Mouse (Mus musculus): ENCODE data around the gene Ramp2. TPM values are rescaled to one million over a fixed set of nuclear protein-coding genes. Genes with fewer than 3 reads are reported as not detected.

The Ramp2 gene
- total RNA-seq (2021) = 100 to 1,000 TPM in 1 of 2 experiments, 10 to 100 TPM in 1; 80.9 to 123 TPM

DNA sequence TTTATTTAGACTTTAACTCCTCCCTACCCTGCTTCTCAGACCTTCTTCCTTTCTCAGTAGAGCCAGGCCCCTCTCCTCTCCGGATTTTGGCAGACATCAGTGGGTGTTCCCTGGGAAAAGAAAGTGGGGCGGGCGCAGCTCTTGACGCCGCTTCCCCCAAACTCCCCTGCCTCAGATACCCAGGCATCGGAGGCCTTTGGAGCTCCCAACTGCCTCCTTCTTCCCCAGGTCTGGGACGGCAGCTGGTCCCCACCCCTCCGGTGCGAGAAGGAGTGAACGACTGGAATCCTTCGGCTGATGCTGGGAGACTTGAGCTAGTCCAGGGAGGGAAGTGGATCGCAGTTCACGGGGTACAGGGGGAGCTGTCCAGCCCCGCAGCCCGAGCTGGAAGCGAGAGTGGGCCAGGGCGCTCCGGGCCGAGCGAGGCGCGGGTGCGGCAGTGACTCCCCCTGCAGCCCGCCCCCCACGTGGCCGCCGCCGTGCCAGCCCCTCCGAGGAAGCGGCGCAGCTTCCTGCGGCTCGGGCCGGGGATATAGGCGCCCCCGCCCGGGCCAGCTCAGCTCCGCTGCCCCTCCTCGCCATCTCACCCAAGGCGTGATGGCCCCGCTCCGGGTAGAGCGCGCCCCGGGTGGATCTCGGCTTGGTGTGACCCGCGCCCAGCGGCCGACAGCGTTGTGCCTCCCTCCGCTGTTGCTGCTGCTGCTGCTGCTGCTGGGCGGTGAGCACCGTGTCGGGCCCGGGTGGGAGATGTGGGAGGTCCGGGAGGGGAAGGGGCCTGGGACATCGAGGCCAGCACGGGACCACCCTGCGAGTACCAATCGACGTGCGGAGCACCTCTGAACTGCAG, at the start of gene Ramp2:
Gene Ramp2 (plus strand): TSS at position 174 of the 847 bp plus-strand sequence.
- peak; percentile 75 for DNase-seq (ENCODE audit: low spot score)
- intact Hi-C loops (cut with DNase I) = loop anchor here (1.0 kb wide), 1 partner anchor 15 kb away; no protein-coding TSS in a partner anchor

DNA sequence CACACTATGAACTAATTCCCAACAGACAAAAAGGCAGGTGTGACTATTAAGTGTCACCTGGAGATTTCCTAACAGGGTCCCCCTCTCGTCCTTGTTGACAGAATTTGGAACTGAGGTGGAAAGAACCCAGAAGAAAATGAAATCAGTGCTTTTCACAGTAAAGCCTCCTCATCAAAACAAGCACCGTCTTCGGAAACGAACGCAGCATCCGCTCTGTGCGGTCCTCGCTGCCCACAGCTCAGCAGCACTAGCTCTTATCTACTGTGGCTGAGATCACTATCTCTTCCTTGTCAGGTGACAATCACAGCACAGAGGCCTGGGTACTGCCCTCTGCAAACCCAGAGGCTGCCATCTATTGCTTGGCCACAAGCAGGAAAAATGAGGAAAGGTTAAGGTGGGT, 49.7 kb upstream of the Ramp2 start:
- DNase-seq (ENCODE audit: low spot score) = no peak
- intact Hi-C loops (cut with DNase I) = no loop called here

DNA sequence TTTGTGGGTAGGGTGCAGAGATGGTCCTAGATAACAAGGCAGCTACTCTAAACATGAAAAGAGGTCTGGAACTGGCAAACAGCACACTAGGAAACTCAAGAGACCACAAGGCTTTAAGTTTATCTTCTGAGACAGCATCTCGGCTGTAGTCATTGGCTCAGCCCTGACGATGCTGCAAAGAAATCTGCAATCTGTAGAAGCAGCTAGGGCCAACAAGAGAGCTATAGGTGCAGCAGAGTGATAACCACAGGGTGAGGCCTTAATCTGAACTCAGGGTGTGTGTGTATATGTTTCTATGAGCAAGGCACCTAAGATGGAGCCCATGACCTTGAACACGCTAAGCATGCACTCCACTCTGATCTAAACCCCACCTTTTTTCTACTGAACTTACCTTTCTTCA, 46.3 kb upstream of the Ramp2 start:
- DNase-seq (ENCODE audit: low spot score) = no peak
- intact Hi-C loops (cut with DNase I) = no loop called here

DNA sequence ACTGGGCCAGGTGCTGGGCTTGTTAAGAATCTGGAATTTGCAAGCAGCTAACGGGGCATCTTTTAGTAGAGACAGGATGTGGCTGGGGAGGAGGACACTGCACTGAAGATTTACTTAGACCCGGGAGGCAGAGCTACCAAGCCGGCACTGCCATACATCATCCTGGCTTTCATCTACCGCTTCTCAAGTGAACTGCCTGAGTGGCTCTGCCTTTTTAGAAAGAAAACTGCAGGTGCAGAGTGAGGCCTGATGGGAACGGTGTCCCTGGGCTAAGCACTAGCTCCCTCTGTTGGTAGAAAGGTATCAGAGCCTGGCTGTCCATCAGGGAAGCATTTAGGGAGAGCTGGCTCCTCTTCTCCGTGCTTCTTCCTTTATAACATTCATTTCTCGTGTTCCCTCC, 44.8 kb upstream of the Ramp2 start:
- intact Hi-C loops (cut with DNase I) = no loop called here
- no peak for DNase-seq (ENCODE audit: low spot score)

DNA sequence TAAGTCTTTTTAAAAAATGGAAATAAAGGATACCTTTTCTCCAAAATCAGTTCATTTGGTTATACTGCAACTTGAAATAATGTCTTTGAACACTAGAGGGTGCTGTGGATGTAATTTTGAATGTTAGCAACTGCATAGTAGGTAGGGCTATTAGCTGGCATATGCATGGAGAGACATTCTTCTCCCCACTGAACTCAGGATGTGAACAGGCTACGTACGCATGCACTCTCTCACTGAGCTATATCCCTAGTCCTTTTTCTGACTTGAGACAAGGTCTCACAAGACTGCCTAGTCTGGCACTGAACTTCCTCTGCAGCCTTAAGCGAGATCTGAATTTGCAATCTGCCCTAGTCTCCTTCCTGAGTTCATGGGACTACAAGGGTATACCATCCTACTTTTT, 33.9 kb upstream of the Ramp2 start:
- DNase-seq (ENCODE audit: low spot score) = no peak
- intact Hi-C loops (cut with DNase I) = loop anchor here (1.0 to 5.0 kb wide), 3 partner anchors 36 to 185 kb away; partner anchors contain the start of gene Becn1

DNA sequence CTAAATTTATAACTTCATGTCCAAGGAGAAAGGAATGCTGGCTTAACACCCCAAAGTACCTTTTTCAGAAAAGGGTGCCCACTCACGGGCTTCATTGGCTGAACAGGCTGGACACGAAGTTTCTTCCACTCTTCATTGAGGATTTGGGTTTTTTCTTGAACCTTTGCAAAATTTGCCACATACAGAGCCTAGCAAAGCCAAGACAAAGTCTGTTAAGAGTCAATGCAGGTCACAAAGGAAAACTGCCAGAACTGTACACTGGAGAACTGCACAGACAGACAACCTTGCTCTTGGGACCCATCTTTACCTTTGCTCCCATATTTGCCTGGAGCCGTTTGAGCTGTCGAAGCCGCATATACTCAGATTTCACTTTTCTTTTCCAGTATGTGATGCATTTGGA, 28.9 kb upstream of the Ramp2 start:
- no peak for DNase-seq (ENCODE audit: low spot score)
- intact Hi-C loops (cut with DNase I) = no loop called here

DNA sequence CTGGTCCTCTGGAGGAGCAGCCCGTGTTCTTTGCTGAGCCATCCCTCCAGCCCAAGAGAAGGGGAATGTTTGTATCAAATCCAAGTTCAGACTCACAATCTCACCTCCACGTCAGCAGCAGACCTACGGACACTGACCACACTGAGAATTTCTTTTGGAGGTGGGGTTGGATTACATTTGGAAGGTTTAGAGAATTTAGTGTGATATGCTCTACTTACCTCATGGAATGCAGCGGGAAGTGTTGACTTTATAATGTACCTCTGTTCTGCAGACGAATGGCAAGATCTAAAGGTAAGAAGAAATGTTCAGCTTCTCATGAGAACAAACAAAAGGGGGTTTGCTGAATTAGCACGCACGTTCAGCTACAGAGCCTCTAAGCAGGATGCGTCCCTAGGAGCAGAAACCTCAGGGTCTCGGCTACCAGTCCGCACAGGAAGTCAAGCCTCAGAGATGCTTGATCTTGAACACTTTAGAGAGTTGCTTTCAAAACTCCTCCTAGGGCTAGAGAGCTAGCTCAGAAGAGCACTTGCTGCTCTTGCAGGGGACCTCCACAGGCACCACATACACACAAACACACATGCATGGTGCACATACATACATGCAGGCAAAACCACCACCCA, 27.3 kb upstream of the Ramp2 start:
- intact Hi-C loops (cut with DNase I) = no loop called here
- DNase-seq (ENCODE audit: low spot score) = no peak

DNA sequence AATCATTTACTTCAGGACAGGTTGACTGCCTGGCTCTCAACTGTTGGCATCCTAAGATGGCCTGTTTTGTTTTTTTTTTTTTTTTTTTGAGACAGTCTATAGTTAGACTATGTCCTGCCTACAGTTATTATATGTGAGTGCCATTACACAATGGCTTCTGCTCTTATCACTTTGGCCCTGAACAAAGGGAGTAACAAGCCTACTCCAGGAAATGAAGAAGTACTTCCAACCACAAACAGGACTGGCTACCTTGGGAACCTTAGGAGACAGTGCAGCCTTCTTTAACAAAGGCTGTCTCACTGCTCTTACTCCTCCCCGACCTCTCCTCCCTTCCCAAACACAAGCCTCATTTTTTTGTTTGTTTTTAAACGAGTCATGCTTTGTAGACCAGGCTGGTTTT, 25.0 kb upstream of the Ramp2 start:
- no peak for DNase-seq (ENCODE audit: low spot score)
- intact Hi-C loops (cut with DNase I) = no loop called here

DNA sequence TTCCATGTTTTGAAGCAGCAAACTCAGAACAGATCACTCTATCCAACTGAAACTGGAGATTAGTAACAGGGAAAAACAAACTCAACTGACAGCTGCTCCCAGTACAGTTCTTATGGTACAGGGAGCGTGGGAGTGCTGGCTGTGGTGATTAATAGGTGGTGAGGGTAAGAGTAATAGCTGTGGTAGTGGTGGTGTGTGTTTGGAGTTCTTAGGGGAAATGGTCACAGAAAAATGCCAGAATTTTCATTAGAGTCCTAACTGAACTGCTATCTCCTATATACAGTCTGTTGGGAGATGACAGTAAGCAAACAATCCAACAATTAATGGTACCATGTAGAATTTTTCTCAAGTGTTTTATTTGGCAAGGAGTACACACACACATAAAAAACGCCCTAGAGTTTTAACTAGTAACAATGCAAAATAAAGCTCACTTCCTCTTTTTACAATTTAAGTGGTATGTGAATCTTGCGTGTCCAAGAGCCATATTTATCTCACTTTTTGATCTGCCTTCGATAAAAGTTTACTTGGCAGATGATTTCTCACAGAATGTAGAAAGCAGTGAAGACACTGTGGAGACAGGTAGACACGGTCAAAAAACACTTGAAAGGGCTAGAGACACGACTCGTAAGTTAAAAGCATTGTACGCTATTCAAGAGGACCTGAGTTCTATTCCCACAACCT, 24.4 kb upstream of the Ramp2 start:
- intact Hi-C loops (cut with DNase I) = no loop called here
- no peak for DNase-seq (ENCODE audit: low spot score)

DNA sequence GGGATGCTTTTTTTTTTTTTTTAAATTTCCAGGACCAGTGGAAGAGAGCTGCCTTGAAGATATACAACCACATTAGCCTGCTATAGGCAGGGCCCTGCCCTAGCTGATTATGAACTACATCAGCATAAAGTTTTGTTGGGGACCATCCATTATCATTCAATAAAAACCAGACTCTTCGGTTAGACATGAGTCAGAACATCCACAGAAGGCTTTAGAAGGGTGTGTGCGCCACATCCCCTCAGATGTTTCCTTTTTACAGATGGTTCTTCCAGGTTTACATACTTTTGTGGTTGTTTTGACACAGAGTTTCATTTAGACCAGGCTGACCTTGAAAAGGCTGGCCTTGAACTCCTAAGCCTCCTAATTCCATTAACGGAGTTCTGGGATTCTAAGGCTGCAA, 21.5 kb upstream of the Ramp2 start:
- intact Hi-C loops (cut with DNase I) = no loop called here
- DNase-seq (ENCODE audit: low spot score) = no peak

DNA sequence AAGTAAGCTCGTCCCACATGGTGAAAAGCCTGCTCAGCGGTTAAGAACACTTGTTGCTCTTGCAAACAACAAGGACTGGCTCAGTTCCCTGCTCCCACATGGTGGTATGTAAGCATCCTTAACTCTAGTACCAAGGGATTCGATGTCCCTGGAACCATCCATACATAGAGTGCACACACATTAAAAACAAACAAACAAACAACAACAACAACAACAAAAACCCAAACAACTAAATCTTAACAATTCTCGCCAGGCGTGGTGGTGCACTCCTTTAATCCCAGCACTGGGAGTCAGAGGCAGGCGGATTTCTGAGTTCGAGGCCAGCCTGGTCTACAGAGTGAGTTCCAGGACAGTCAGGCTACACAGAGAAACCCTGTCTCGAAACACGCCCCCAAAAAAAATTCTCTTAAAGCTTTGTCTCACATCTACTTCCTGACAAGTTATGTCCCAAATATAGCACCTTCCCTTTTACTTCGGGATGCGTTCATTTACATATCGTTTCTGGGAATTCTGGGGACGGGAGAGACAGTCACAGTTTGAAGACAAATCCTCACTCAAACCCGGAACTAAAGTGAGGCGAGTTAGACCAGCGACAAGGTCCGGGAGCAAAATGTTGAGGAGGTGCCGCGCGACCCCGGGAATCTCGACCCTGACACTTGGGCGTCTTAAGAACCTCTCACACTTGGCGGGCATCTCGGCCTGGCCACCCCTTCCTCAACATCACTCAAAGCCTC, 20.3 kb upstream of the Ramp2 start:
- intact Hi-C loops (cut with DNase I) = no loop called here
- no peak for DNase-seq (ENCODE audit: low spot score)

DNA sequence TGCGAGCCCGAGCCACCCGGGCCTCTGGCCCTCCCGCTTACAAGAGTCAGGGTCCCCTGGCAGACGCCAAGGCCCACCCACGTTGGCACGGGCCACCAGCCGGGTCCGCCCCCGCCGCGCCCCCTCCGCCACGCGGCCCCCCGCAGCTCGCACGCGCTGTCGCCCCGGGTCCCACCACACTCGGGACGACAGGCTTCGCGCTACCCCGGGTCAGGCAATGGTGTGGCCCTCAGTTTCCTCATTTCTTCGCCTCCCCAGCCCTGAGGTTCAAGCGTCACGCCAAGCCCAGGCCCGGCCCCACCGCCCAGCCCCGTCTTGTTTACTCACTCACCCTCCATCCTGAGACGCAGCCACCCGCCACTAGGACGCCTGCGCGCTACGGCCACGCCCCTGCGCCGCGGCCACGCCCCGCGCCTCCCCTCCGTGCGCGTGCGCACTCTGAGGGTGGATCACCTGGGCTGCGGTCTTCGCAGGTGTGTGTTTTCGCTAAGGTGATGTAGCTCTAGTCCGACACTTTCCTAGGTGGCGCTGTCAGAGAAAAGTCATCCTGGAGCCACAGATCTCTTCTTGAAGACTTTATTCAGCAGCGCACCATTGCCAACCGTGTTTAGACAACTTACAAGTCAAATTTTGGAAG, 19.6 kb upstream of the Ramp2 start, which contains the start of gene Ezh1:
Gene Ezh1 (minus strand): TSS at position 399 of the 637 bp plus-strand sequence.
- intact Hi-C loops (cut with DNase I) = no loop called here
- peak; percentile 86 for DNase-seq (ENCODE audit: low spot score)

DNA sequence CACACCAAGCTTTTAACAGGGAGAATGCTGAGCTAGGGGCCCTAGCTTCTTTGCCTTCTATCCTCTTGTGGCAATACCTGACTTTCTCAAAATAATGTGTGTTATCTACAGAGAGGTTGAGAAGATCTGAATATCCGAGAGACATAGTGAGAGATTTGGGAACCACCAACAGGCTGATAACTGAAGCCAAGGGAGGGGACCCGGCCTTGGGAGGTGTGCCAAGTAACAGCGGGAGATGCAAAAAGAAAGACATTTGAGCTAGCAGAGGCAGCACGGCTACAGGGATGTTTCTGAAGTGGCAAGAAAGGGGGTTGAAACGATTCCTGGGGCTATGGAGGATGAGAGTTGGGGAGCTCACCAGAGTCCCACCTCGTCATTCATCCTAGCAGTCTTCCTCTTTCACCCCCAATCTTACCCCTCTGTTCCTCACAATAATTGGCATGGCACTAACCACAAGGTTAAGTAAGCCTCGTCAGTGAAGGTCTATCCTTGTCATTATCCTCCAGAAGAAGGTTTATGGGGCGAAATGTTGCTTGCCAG, 16.4 kb upstream of the Ramp2 start:
- no peak for DNase-seq (ENCODE audit: low spot score)
- intact Hi-C loops (cut with DNase I) = no loop called here

DNA sequence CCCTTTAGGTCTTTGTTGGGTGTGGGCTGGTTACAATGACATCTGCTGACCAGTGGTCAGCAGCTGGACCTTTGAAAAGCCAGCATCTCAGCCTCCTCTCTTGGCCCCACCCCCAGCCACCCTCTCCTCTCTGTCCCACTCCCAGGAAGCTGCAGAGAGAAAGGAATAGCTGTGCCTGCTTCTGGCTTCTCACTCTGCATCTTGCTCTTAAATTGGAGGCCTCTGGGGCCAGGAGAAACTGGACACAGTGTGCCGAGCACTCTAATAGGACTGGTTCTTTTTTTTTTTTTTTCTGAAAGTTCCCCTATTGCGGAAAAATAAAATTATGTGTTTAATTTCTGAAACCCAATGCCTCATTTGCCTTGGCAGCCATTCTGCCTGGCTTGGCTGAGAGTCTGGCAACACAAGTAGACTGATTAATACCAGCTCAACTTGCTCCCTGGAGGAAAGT, 15.7 kb upstream of the Ramp2 start:
- intact Hi-C loops (cut with DNase I) = no loop called here
- peak; percentile 67 for DNase-seq (ENCODE audit: low spot score)

DNA sequence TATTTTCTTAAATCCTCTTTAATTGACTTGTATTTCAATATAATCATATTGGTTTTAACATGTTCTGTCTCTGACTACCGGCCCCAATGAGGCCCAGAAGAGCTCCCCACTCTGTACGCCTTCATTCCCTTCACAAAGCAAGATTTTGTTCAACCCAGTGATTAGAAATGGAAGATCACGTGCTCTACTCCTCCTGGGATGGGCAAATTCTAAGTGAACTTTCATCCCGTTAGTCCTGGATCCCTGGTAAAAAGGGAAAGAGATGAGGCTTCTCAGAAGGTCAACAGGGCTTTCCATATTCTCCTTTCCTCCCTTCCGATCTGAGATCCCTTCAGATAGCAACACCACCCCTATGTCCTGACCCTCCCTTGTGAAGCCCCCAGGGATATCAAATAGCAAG, 15.3 kb upstream of the Ramp2 start:
- intact Hi-C loops (cut with DNase I) = no loop called here
- DNase-seq (ENCODE audit: low spot score) = no peak

DNA sequence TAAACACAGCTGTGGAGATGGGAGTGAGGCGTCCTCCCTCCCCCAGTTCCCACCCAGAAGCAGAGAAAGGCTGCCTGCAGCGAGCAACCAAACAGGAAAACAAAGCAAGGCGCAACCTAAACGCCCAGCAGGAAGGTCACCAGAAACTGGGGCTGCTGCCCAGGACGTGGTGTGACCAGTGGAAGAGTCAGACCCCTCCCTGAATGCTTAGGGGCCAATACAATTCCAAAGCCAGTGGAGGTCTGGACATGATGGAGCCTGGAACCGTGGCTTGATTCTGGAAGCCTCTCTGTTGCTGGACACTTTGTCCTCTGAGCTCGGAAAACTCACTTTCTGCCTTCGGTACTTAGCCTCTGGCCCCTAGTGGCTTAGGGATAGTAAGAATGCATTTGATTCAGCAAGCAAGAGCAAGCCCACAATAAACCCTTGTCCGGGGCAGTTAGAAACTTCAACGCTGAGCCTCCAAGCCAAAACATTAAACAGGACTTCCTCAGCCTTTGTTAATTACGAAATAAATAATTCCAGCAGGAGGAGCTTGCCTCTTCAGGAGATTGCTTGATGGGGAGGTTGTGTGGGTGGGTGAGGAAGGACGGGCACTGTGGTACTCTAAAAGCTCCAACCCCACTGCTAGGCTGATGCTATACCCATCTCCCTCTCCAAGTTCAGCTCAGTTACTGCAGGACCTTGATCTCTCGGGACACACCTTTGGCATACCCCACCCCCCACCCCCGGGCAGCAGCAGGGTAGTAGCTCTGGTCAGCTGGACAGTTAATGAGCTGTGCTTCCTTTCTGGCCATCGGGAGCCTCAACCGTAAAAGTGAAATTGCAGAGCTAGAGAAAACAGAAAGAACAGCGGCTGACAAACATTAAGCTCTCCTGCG, 14.6 kb upstream of the Ramp2 start:
- peak; percentile 88 for DNase-seq (ENCODE audit: low spot score)
- intact Hi-C loops (cut with DNase I) = loop anchor here (1.0 kb wide), 1 partner anchor 15 kb away; the partner anchor contains the start of gene Ramp2

DNA sequence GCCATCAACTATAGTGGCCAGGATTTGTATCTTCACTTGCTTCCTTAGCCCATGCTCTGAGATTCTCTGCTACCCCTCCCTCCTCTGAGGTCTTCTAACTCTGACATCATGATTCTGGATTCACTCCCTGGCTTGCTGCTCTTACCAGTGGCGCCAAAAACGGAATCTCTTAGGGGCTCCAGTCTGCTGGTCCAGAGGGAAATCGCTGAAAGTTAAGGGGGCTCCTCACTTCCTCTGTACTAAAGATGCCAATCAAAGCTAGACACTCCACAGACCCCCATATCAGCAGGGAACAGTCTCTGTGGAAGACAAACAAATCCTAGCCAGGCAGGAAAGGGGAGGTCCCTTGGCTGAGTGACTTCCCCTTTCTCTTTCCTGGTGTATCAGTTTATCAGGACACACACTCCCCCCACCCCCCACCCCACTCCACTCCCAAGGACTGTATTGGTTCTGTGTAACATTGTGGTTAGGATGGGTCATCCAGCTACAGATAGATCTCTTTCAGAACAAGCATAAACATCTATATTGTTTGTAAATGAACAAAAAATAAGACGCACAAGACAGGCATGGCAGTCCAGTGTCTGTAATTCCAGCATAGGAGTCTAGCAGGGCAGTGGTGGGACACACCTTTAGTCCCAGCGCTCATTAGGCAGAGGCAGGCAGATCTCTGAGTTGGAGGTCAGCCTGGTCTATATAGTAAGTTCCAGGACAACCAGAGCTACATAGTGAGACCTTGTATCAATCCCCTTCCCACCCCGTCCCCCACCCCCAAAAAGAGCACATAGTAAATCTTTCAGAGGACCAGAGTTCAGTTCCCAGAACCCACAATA, 13.6 kb upstream of the Ramp2 start:
- peak; percentile 62 for DNase-seq (ENCODE audit: low spot score)
- intact Hi-C loops (cut with DNase I) = no loop called here
